Mouse (Mus musculus) CH12.LX (cell line): ENCODE data around the gene 1700056E22Rik.

Source experiments
- MAX ChIP-seq: IDR thresholded peaks from 2 replicates; pipeline ENCODE4 v1.6.1; 2011; ENCODE audit warnings: low read length, improper control_type of control experiment
- POLR2A ChIP-seq: IDR thresholded peaks from 2 replicates; pipeline ENCODE4 v1.6.1; 2011; ENCODE audit warnings: low read depth, mild to moderate bottlenecking, improper control_type of control experiment, low read length

GRCm38 (mm10) chr1:184035346-184035903, 1.3 kb upstream of the 1700056E22Rik start:
- TF ChIP-seq MAX (no peak), POLR2A (no peak)
